Mouse (Mus musculus) thymus, adult 2 months (tissue): ENCODE data around the gene Tecpr2. TPM values are rescaled to one million over a fixed set of nuclear protein-coding genes. Genes with fewer than 3 reads are reported as not detected.

ENCODE experiments used
- DNase-seq: peaks from one replicate; pipeline ENCODE4 v3.0.0; 2021
- H3K27ac ChIP-seq: fragments of 200-500 bp; 2 replicates; pipeline ENCODE4 v1.5.1; 2012; ENCODE audit warnings: low read length, control low read depth; ENCODE audit not compliant: control insufficient read depth, insufficient read depth
- H3K27me3 ChIP-seq: fragments of 200-500 bp; 2 replicates; pipeline ENCODE4 v1.6.1; 2012; ENCODE audit warnings: mild to moderate bottlenecking, low read length, moderate library complexity, mixed read lengths; ENCODE audit not compliant: control insufficient read depth, insufficient read depth
- H3K36me3 ChIP-seq: fragments of 200-500 bp; 2 replicates; pipeline ENCODE4 v1.6.1; 2012; ENCODE audit warnings: mild to moderate bottlenecking, low read length, moderate library complexity; ENCODE audit not compliant: control insufficient read depth, insufficient read depth
- H3K4me1 ChIP-seq: fragments of 200-500 bp; replicated peaks from 2 replicates; pipeline ENCODE4 v1.6.1; 2012; ENCODE audit warnings: low read length; ENCODE audit not compliant: control insufficient read depth, insufficient read depth
- H3K4me3 ChIP-seq: fragments of 200-500 bp; 2 replicates; pipeline ENCODE4 v1.5.1; 2012; ENCODE audit warnings: mild to moderate bottlenecking, low read length, control low read depth, moderate library complexity; ENCODE audit not compliant: control insufficient read depth, insufficient read depth
- CTCF ChIP-seq: fragments of 200-500 bp; IDR thresholded peaks from 2 replicates; pipeline ENCODE4 v1.5.1; 2012; ENCODE audit warnings: mild to moderate bottlenecking, control low read depth, low read length, moderate library complexity, borderline replicate concordance; ENCODE audit not compliant: control insufficient read depth, poor library complexity, insufficient read depth; ENCODE audit errors: extremely low read depth
- POLR2A ChIP-seq: fragments of 200-500 bp; IDR thresholded peaks from 2 replicates; pipeline ENCODE4 v1.6.1; 2012; ENCODE audit warnings: mild to moderate bottlenecking, low read length, control low read depth, moderate library complexity; ENCODE audit not compliant: control insufficient read depth, poor library complexity, insufficient read depth; ENCODE audit errors: extremely low read depth
- WGBS: fragments of 180-500 bp; shearing (Covaris S2); methylation state at CpG from one replicate; pipeline ENCODE4 v1.1.7; 2018; 5-methylcytosine and 5-hydroxymethylcytosine counted together
- polyA plus RNA-seq: library from polyadenylated mRNA; depleted of rRNA; stranded (reverse); fragments of >200 nt; gene quantifications from 2 replicates; pipeline ENCODE4 v1.2.3, GENCODE M21; 2012

Tecpr2 gene
- polyA plus RNA-seq, 1 experiment: 9.3 TPM

- Histone ChIP-seq H3K27me3 (no peaks in the 10 kb centered on the region), H3K36me3 (no peaks in the 10 kb centered on the region), H3K4me3 (peak within 1 kb of the TSS; percentile 66), H3K4me1 (peaks cover 13% of the 10 kb centered on the region), H3K27ac (no peak within 1 kb of the TSS)
- WGBS: under 1% methylated on average over 90 of the region's 90 CpGs
- DNase-seq: peak; percentile 99
- TF ChIP-seq POLR2A (peak; percentile 79), CTCF (0 out of 2 replicates have a peak, but pooled peaks have one; percentile 49)
Observed at GRCm38 (mm10) chr12:110978607-110979406, 89.7 kb downstream of the Tecpr2 start, which contains the start of gene Ankrd9. Gene Ankrd9 (minus strand): TSS chr12:110979040.

GRCm38 (mm10) chr12:110979808-110980207 is 90.7 kb downstream of the Tecpr2 start:
- peaks cover 18% of the 10 kb centered on the region for H3K4me1 ChIP-seq
- no peak overlapping the region for H3K27ac ChIP-seq
- no peaks in the 10 kb centered on the region for H3K27me3 ChIP-seq
- no peak overlapping the region for H3K4me3 ChIP-seq
- TF ChIP-seq POLR2A: no peak
- TF ChIP-seq CTCF: no peak
- 92% methylated on average over 3 of the region's 3 CpGs for WGBS
- H3K36me3 ChIP-seq: no peaks in the 10 kb centered on the region
- DNase-seq: no peak

- no peak for TF ChIP-seq POLR2A
- no peak for TF ChIP-seq CTCF
- WGBS: 96% methylated on average over 3 of the region's 3 CpGs
Observed at GRCm38 (mm10) chr12:110981736-110982135, 92.7 kb downstream of the Tecpr2 start.

DNA sequence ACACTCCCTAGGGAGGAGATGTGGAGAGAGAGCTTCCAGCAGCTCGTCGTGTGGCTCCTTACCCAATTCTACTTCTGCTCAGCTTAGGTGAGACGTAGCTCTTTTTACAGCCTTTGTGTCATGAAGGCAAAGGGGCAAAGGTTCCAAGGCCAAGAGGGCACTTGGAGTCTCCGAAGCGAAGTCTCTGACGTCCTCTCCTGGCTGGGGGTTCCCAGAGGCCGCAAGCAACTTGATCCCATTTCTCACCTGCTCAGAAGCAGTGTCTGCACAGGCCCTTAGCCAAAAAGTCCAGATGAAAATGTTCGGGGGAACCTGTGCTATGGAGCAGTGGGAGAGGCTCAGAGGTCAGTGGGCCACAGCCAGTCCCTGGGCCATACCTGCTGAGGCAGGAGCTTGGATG is 94.0 kb downstream of the Tecpr2 start:
- TF ChIP-seq CTCF (no peak), POLR2A (no peak)
- Histone ChIP-seq H3K27ac (no peak overlapping the region), H3K27me3 (no peaks in the 10 kb centered on the region), H3K4me1 (peaks cover 12% of the 10 kb centered on the region), H3K36me3 (no peaks in the 10 kb centered on the region), H3K4me3 (no peak overlapping the region)
- DNase-seq: no peak
- WGBS: 93% methylated on average over 8 of the region's 8 CpGs

More at GRCm38 (mm10) chr12:110981736-110982135, 92.7 kb downstream of the Tecpr2 start:
- Histone ChIP-seq H3K4me1 (peaks cover 18% of the 10 kb centered on the region), H3K36me3 (no peaks in the 10 kb centered on the region), H3K27me3 (no peaks in the 10 kb centered on the region), H3K4me3 (no peak overlapping the region), H3K27ac (no peak overlapping the region)
- no peak for DNase-seq

DNA sequence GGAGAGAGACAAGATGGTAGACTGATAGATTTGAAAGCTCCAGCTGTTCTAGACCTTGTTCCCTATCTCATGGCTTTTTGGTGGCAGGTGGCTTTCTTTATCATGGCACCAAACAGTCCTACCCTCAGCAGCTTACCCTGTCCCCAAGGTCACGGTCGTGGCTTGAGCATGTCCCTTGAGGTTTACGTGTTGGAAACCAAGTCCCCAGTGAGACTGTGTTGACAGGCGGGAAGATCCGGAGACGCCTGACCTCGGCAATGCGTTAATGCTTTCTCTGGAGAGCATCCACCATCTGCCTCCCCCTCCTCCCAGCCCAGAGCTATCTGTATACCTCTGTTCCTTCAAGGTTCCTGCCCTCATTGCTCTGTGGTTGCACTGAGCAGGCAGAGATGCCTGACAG is 94.7 kb downstream of the Tecpr2 start:
- no peak for TF ChIP-seq POLR2A
- TF ChIP-seq CTCF: no peak
- H3K36me3 ChIP-seq: no peaks in the 10 kb centered on the region
- H3K4me3 ChIP-seq: no peak overlapping the region
- 69% methylated on average over 8 of the region's 8 CpGs for WGBS
- peaks cover 9% of the 10 kb centered on the region for H3K4me1 ChIP-seq
- no peak overlapping the region for H3K27ac ChIP-seq
- no peaks in the 10 kb centered on the region for H3K27me3 ChIP-seq
- no peak for DNase-seq

DNA sequence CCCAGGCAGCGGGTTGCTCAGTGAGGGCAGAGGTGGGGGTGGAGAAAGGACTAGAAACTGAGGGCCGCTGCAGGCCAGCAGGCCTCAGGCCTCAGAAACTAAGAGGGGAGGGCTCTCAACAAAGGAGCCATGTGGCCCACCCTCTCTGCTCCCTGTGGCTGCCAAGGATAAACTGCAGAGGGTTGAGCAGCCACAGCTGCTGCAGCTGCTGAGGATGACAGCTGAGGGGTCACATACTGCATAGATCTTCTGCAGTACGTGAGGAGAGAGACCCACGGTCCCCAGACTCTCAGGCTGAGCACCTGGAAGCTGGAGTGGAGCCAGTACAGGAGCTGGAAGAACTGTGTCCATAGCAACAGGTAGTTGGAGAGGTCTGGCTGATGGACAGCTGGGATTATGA is 95.5 kb downstream of the Tecpr2 start:
- Histone ChIP-seq H3K27ac (no peak overlapping the region), H3K4me1 (0 out of 2 replicates have a peak, but pooled peaks cover 5% of the 10 kb centered on the region), H3K36me3 (no peaks in the 10 kb centered on the region), H3K27me3 (no peaks in the 10 kb centered on the region), H3K4me3 (no peak overlapping the region)
- 89% methylated on average over 4 of the region's 4 CpGs for WGBS
- no peak for DNase-seq
- TF ChIP-seq CTCF: no peak
- no peak for TF ChIP-seq POLR2A
